Mouse (Mus musculus) G1E (cell line): Measurements from ENCODE around the gene Umod. TPM values are rescaled to one million over a fixed set of nuclear protein-coding genes. Genes with fewer than 3 reads are reported as not detected.

Experiments
- ATAC-seq: 2 replicates; pipeline ENCODE4 v1.8.0; 2016; ENCODE audit warnings: mild to moderate bottlenecking; ENCODE audit not compliant: insufficient number of reproducible peaks, poor library complexity, low FRiP score, severe bottlenecking; ENCODE audit errors: extremely low read depth
- DNase-seq: peaks from one replicate; pipeline ENCODE4 v3.0.0; 2012; ENCODE audit warnings: low spot score
- H3K27me3 ChIP-seq: 2 replicates; pipeline ENCODE4 v1.6.1; 2012; ENCODE audit warnings: mild to moderate bottlenecking, low read length, inconsistent platforms; ENCODE audit not compliant: insufficient read depth
- H3K36me3 ChIP-seq: replicated peaks from 2 replicates; pipeline ENCODE3; 2012; ENCODE audit warnings: mild to moderate bottlenecking, inconsistent platforms
- H3K4me1 ChIP-seq: 2 replicates; pipeline ENCODE4 v1.6.1; 2012; ENCODE audit warnings: low read depth, low read length, inconsistent platforms, mixed read lengths; ENCODE audit not compliant: insufficient read depth
- H3K4me3 ChIP-seq: 2 replicates; pipeline ENCODE4 v1.5.1; 2012; ENCODE audit warnings: low read depth, mild to moderate bottlenecking, inconsistent platforms, low read length, moderate library complexity, mixed read lengths
- H3K9me3 ChIP-seq: replicated peaks from 2 replicates; pipeline ENCODE4 v1.6.1; 2012; ENCODE audit warnings: inconsistent platforms
- CTCF ChIP-seq: IDR thresholded peaks from 2 replicates; pipeline ENCODE4 v1.5.1; 2012; ENCODE audit warnings: low read depth, low read length, inconsistent platforms, mixed read lengths
- GATA1 ChIP-seq: IDR thresholded peaks from 2 replicates; pipeline ENCODE4 v1.6.1; 2012; ENCODE audit warnings: borderline replicate concordance, low read length, inconsistent platforms, mixed read lengths
- GATA2 ChIP-seq: IDR thresholded peaks from 2 replicates; pipeline ENCODE4 v1.6.1; 2012; ENCODE audit warnings: low read depth, low read length, inconsistent platforms, borderline replicate concordance
- POLR2AphosphoS5 ChIP-seq: IDR thresholded peaks from 2 replicates; pipeline ENCODE4 v1.6.1; 2012; ENCODE audit warnings: low read depth, low read length, inconsistent platforms; ENCODE audit not compliant: insufficient replicate concordance
- TAL1 ChIP-seq: conservative IDR thresholded peaks from 2 replicates; pipeline ENCODE4 v1.6.1; 2012; ENCODE audit warnings: low read depth, low read length, inconsistent platforms, mixed read lengths
- polyA plus RNA-seq: library from polyadenylated mRNA; stranded (reverse); fragments of >175 nt; gene quantifications from 2 replicates; pipeline ENCODE4 v1.2.3, GENCODE M21; 2012
- total RNA-seq, 2 experiments: library from RNA; stranded (forward) in 1 of 2; stranded (reverse) in 1 of 2; fragments of 200-1000 nt in 1 of 2; fragments of >200 nt in 1 of 2; fragmentation: Nextera tagmentation in 1 of 2; gene quantifications; 2 replicates each; pipeline ENCODE4 v1.2.3; 2014 to 2017

Umod gene
- total and polyA plus RNA-seq, 3 experiments, result 0.16 TPM; not detected in 2

GRCm38 (mm10) chr7:119522385-119522784 is 43.3 kb upstream of the Umod start:
- TF ChIP-seq GATA2 (no peak), POLR2AphosphoS5 (no peak), CTCF (no peak), GATA1 (no peak), TAL1 (no peak)
- Histone ChIP-seq H3K27me3 (no peaks in the 10 kb centered on the region), H3K36me3 (no peaks in the 10 kb centered on the region), H3K9me3 (no peaks in the 10 kb centered on the region), H3K4me1 (no peaks in the 10 kb centered on the region), H3K4me3 (no peak overlapping the region)
- DNase-seq, result no peak
- ATAC-seq, result no peak

GRCm38 (mm10) chr7:119521816-119522215 is 42.7 kb upstream of the Umod start:
- TF ChIP-seq POLR2AphosphoS5 (no peak), CTCF (no peak), GATA2 (no peak), GATA1 (no peak), TAL1 (no peak)
- DNase-seq (no peak), ATAC-seq (no peak)
- H3K4me1 ChIP-seq, result no peaks in the 10 kb centered on the region
- H3K9me3 ChIP-seq, result no peaks in the 10 kb centered on the region
- no peaks in the 10 kb centered on the region for H3K27me3 ChIP-seq
- H3K4me3 ChIP-seq, result no peak overlapping the region
- no peaks in the 10 kb centered on the region for H3K36me3 ChIP-seq

GRCm38 (mm10) chr7:119519654-119520053 is 40.6 kb upstream of the Umod start:
- TF ChIP-seq GATA2 (no peak), CTCF (peak; percentile 76)
- H3K4me3 ChIP-seq, result no peak overlapping the region
- H3K27me3 ChIP-seq, result no peaks in the 10 kb centered on the region
- DNase-seq, result peak; percentile 6
- H3K9me3 ChIP-seq, result no peaks in the 10 kb centered on the region
- ATAC-seq, result 0 out of 2 replicates have a peak, but pooled peaks have one; percentile 8
- H3K36me3 ChIP-seq, result no peaks in the 10 kb centered on the region
- no peaks in the 10 kb centered on the region for H3K4me1 ChIP-seq

- no peaks in the 10 kb centered on the region for H3K4me1 ChIP-seq
- H3K36me3 ChIP-seq, result no peaks in the 10 kb centered on the region
- ATAC-seq (no peak), DNase-seq (no peak)
- no peaks in the 10 kb centered on the region for H3K9me3 ChIP-seq
- no peak for TF ChIP-seq GATA2
- no peak for TF ChIP-seq TAL1
- no peak for TF ChIP-seq POLR2AphosphoS5
- no peak for TF ChIP-seq CTCF
- TF ChIP-seq GATA1, result no peak
- H3K27me3 ChIP-seq, result no peaks in the 10 kb centered on the region
- no peak within 1 kb of the TSS for H3K4me3 ChIP-seq
These were observed 40.1 kb upstream of the Umod start, which contains the start of gene Acsm5 for GRCm38 (mm10) chr7:119519163-119519562. Acsm5 (plus strand) TSS chr7:119519463.

GRCm38 (mm10) chr7:119516272-119516558 is 37.1 kb upstream of the Umod start:
- ATAC-seq, result no peak
- TF ChIP-seq TAL1 (no peak), POLR2AphosphoS5 (no peak), CTCF (no peak), GATA2 (no peak), GATA1 (no peak)
- H3K4me3 ChIP-seq, result no peak overlapping the region

GRCm38 (mm10) chr7:119515492-119516271 is 36.6 kb upstream of the Umod start:
- Histone ChIP-seq H3K4me3 (no peak overlapping the region), H3K9me3 (peaks cover 4% of the 10 kb centered on the region; the same call in 1 of the 2 replicates), H3K27me3 (no peaks in the 10 kb centered on the region), H3K36me3 (no peaks in the 10 kb centered on the region), H3K4me1 (no peaks in the 10 kb centered on the region)
- peak; percentile 3 for DNase-seq
- TF ChIP-seq POLR2AphosphoS5 (no peak), GATA2 (no peak), TAL1 (no peak), CTCF (peak; percentile 60; the same call in 1 of the 2 replicates), GATA1 (no peak)
- ATAC-seq, result peak; percentile 34; the same call in 1 of the 2 replicates

More at GRCm38 (mm10) chr7:119516272-119516558, 37.1 kb upstream of the Umod start:
- Histone ChIP-seq H3K4me1 (no peaks in the 10 kb centered on the region), H3K9me3 (peaks cover 2% of the 10 kb centered on the region; the same call in 1 of the 2 replicates), H3K27me3 (no peaks in the 10 kb centered on the region), H3K36me3 (no peaks in the 10 kb centered on the region)
- DNase-seq, result no peak

- Histone ChIP-seq H3K27me3 (no peaks in the 10 kb centered on the region), H3K9me3 (peaks cover 4% of the 10 kb centered on the region; the same call in 1 of the 2 replicates), H3K36me3 (no peaks in the 10 kb centered on the region), H3K4me1 (no peaks in the 10 kb centered on the region), H3K4me3 (no peak overlapping the region)
- TF ChIP-seq TAL1 (no peak), GATA2 (no peak), GATA1 (no peak), POLR2AphosphoS5 (no peak), CTCF (no peak)
- no peak for DNase-seq
- no peak for ATAC-seq
These were observed 34.0 kb upstream of the Umod start for GRCm38 (mm10) chr7:119513056-119513455.
